Mouse (Mus musculus) bone marrow, adult 2 months (tissue): ENCODE data around the gene Dtnb. TPM values are rescaled to one million over a fixed set of nuclear protein-coding genes. Genes with fewer than 3 reads are reported as not detected.

Source experiments
- H3K27ac ChIP-seq: fragments of 200-500 bp; 2 replicates; pipeline ENCODE4 v1.5.1; 2012; ENCODE audit warnings: low read depth, mild to moderate bottlenecking, control low read depth, inconsistent platforms, low read length; ENCODE audit not compliant: control insufficient read depth, poor library complexity, insufficient read depth
- H3K4me1 ChIP-seq: fragments of 200-500 bp; 2 replicates; pipeline ENCODE4 v1.6.1; 2011; ENCODE audit warnings: low read length; ENCODE audit not compliant: control insufficient read depth, insufficient read depth
- H3K4me3 ChIP-seq: fragments of 200-500 bp; replicated peaks from 2 replicates; pipeline ENCODE3; 2011; ENCODE audit warnings: mild to moderate bottlenecking, low read depth, low read length, control low read depth; ENCODE audit not compliant: control insufficient read depth
- CTCF ChIP-seq: fragments of 200-500 bp; IDR thresholded peaks from 2 replicates; pipeline ENCODE4 v1.5.1; 2011; ENCODE audit warnings: low read length, control low read depth; ENCODE audit not compliant: control insufficient read depth, insufficient read depth
- POLR2A ChIP-seq: fragments of 200-500 bp; IDR thresholded peaks from 2 replicates; pipeline ENCODE4 v1.6.1; 2011; ENCODE audit warnings: low read depth, mild to moderate bottlenecking, control low read depth, low read length, borderline replicate concordance; ENCODE audit not compliant: control insufficient read depth
- WGBS: fragments of 180-500 bp; shearing (Covaris S2); methylation state at CpG from one replicate; pipeline ENCODE4 v1.1.7; 2018; 5-methylcytosine and 5-hydroxymethylcytosine counted together
- polyA plus RNA-seq: library from polyadenylated mRNA; stranded (reverse); fragments of >200 nt; gene quantifications from 2 replicates; pipeline ENCODE4 v1.2.4, GENCODE M21; 2011; ENCODE audit warnings: low replicate concordance; ENCODE audit not compliant: missing spikeins, insufficient read depth, insufficient read length

Dtnb gene
- polyA plus RNA-seq, 1 experiment, result 34.6 TPM

GRCm38 (mm10) chr12:3817566-3817965 lies 245.4 kb downstream of the Dtnb start:
- Histone ChIP-seq H3K4me1 (no peaks in the 10 kb centered on the region), H3K27ac (no peak overlapping the region), H3K4me3 (no peak overlapping the region)
- 67% methylated on average over 5 of the region's 5 CpGs for WGBS
- TF ChIP-seq POLR2A (no peak), CTCF (no peak)

- 73% methylated on average over 4 of the region's 4 CpGs for WGBS
- no peak for TF ChIP-seq POLR2A
- H3K4me3 ChIP-seq, result no peak overlapping the region
- H3K4me1 ChIP-seq, result no peaks in the 10 kb centered on the region
- no peak overlapping the region for H3K27ac ChIP-seq
Measured at GRCm38 (mm10) chr12:3819899-3820298, 247.7 kb downstream of the Dtnb start.

GRCm38 (mm10) chr12:3823408-3823807 lies 251.2 kb downstream of the Dtnb start:
- Histone ChIP-seq H3K27ac (no peak overlapping the region), H3K4me3 (no peak overlapping the region), H3K4me1 (no peaks in the 10 kb centered on the region)
- 53% methylated on average over 5 of the region's 5 CpGs for WGBS
- TF ChIP-seq CTCF, result no peak
- TF ChIP-seq POLR2A, result no peak

- 69% methylated on average over 5 of the region's 5 CpGs for WGBS
- TF ChIP-seq POLR2A (no peak), CTCF (no peak)
- no peak overlapping the region for H3K4me3 ChIP-seq
- H3K4me1 ChIP-seq, result no peaks in the 10 kb centered on the region
- H3K27ac ChIP-seq, result no peak overlapping the region
Measured at GRCm38 (mm10) chr12:3824906-3825713, 252.9 kb downstream of the Dtnb start.

- H3K27ac ChIP-seq, result no peak overlapping the region
- H3K4me3 ChIP-seq, result no peak overlapping the region
- no peaks in the 10 kb centered on the region for H3K4me1 ChIP-seq
- WGBS, result 80% methylated on average over 12 of the region's 12 CpGs
- TF ChIP-seq POLR2A, result no peak
- no peak for TF ChIP-seq CTCF
Measured at GRCm38 (mm10) chr12:3825714-3826080, 253.5 kb downstream of the Dtnb start.

GRCm38 (mm10) chr12:3827771-3828170 lies 255.6 kb downstream of the Dtnb start:
- TF ChIP-seq POLR2A (no peak), CTCF (no peak)
- WGBS, result 79% methylated on average over 5 of the region's 5 CpGs
- Histone ChIP-seq H3K27ac (no peak overlapping the region), H3K4me1 (no peaks in the 10 kb centered on the region), H3K4me3 (no peak overlapping the region)

Other genes starting within 250 kb of the Dtnb start
- 1.0 and 3.0 TPM in 2 replicates for gene Kif3c, start 207.2 kb upstream of the Dtnb start, polyA plus RNA-seq
- gene Asxl2, start 145.5 kb upstream of the Dtnb start, polyA plus RNA-seq, result 11.8 and 19.3 TPM in 2 replicates
- gene Dnmt3a, start 233.6 kb downstream of the Dtnb start, polyA plus RNA-seq, result 26.8 and 41.5 TPM in 2 replicates